Mouse (Mus musculus) heart, adult 8-10 months (tissue): ENCODE results near the gene Clip2. TPM values are rescaled to one million over a fixed set of nuclear protein-coding genes. Genes with fewer than 3 reads are reported as not detected.

Experiments
- DNase-seq: peaks from one replicate; pipeline ENCODE4 v3.0.0; 2022; ENCODE audit warnings: low spot score
- total RNA-seq, 4 experiments: library from RNA; stranded (reverse); gene quantifications; 2 replicates each; pipeline ENCODE4 v1.2.4; 2022

Gene Clip2
- 1 to 10 TPM; 4.5 to 6.8 (median 5.4) TPM for total RNA-seq

- peak; percentile 96 for DNase-seq
These were observed at the start of gene Clip2 for GRCm38 (mm10) chr5:134552110-134552972. Clip2 (minus strand) TSS chr5:134552434.

GRCm38 (mm10) chr5:134597711-134598110 lies 45.5 kb upstream of the Clip2 start:
- DNase-seq, result peak; percentile 13

- no peak for DNase-seq
These were observed 40.9 kb upstream of the Clip2 start for GRCm38 (mm10) chr5:134593093-134593492.

GRCm38 (mm10) chr5:134592026-134592581 lies 39.9 kb upstream of the Clip2 start:
- no peak for DNase-seq

- no peak for DNase-seq
These were observed 37.7 kb upstream of the Clip2 start for GRCm38 (mm10) chr5:134589900-134590299.

- no peak for DNase-seq
These were observed 32.6 kb upstream of the Clip2 start for GRCm38 (mm10) chr5:134584798-134585197.

- no peak for DNase-seq
These were observed 31.6 kb upstream of the Clip2 start for GRCm38 (mm10) chr5:134583884-134584213.

- no peak for DNase-seq
These were observed 31.0 kb upstream of the Clip2 start for GRCm38 (mm10) chr5:134583006-134583883.

GRCm38 (mm10) chr5:134582221-134582907 lies 30.1 kb upstream of the Clip2 start:
- peak; percentile 97 for DNase-seq

- DNase-seq, result no peak
These were observed 28.9 kb upstream of the Clip2 start, which contains the start of gene Rfc2 for GRCm38 (mm10) chr5:134581146-134581545. Rfc2 (plus strand) TSS chr5:134581366.

GRCm38 (mm10) chr5:134579135-134579534 lies 26.9 kb upstream of the Clip2 start:
- DNase-seq, result no peak

GRCm38 (mm10) chr5:134577534-134577933 lies 25.3 kb upstream of the Clip2 start:
- DNase-seq, result no peak

- no peak for DNase-seq
These were observed 24.4 kb upstream of the Clip2 start for GRCm38 (mm10) chr5:134576517-134577220.

GRCm38 (mm10) chr5:134575833-134576232 lies 23.6 kb upstream of the Clip2 start:
- DNase-seq, result no peak

GRCm38 (mm10) chr5:134572508-134573214 lies 20.4 kb upstream of the Clip2 start:
- DNase-seq, result no peak

- DNase-seq, result peak; percentile 80
These were observed 19.7 kb upstream of the Clip2 start for GRCm38 (mm10) chr5:134571730-134572507.

- no peak for DNase-seq
These were observed 16.8 kb upstream of the Clip2 start for GRCm38 (mm10) chr5:134568964-134569491.

GRCm38 (mm10) chr5:134568030-134568429 lies 15.8 kb upstream of the Clip2 start:
- DNase-seq, result no peak

GRCm38 (mm10) chr5:134567445-134567844 lies 15.2 kb upstream of the Clip2 start:
- DNase-seq, result no peak
